Mouse (Mus musculus): ENCODE measurements at regions not wholly inside any gene's neighbourhood (a gene's known extent, or its start where the extent isn't known, plus 50 kb on each side); places are given as distances from the start of the nearest gene placed in this dataset.

- H3K36me3 ChIP-seq: no peaks in the 10 kb centered on the region
- no peak overlapping the region for H3K4me3 ChIP-seq
- peak; percentile 20; the same call in 1 of the 2 replicates for ATAC-seq (ENCODE audit: low read depth)
- peaks cover 11% of the 10 kb centered on the region for H3K27me3 ChIP-seq
- H3K9me3 ChIP-seq: no peaks in the 10 kb centered on the region
- H3K9ac ChIP-seq: no peak overlapping the region
- 23% methylated on average over 10 of the region's 10 CpGs for WGBS
- no peak overlapping the region for H3K4me2 ChIP-seq
- H3K4me1 ChIP-seq (replicated peaks): peaks cover 42% of the 10 kb centered on the region
- H3K27ac ChIP-seq (replicated peaks): peak overlapping the region; percentile 88
These were observed 366.8 kb upstream of the Mki67 start for GRCm38 (mm10) chr7:136083005-136083404.

DNA sequence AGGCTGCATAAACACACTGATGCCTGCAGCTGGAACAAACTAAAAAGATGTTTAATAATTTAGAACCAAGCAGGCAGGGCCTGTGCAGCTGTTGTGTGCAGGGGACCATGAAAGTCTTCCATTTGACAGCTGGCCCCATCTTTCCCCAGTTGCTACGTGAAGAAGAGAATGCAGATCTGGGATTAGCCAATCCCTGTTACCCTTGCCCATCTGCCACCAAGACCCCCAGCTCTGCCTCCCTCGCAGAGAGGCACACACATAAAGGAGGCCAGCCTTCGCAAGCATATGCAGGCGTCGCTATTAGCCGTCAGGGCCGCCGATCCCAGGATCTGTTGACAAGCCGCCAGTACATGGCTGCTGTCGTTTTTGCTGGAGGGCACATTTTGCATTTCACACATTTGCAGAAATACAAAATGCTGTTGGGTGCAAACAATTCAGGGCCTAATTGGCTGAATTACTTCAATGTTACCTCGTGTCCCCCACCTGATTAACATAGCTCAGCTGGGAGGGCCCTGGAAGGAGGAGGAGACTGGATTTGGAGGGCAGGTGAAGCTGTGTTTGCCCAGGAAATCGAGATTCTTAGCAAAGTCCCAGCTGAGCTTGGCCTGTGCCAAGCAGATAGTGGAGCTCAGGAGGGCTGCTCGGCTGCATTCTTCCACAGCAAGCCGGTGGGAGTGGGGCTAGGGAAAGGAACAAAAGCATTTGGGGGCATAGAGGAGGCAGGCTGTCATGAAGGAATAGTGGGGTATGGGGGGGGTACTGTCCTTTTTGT lies 367.6 kb upstream of the Mki67 start:
- peak; percentile 92 for ATAC-seq (ENCODE audit: low read depth)
- Histone ChIP-seq H3K9me3 (no peaks in the 10 kb centered on the region), H3K4me3 (no peak overlapping the region), H3K27me3 (peaks cover 12% of the 10 kb centered on the region), H3K36me3 (no peaks in the 10 kb centered on the region), H3K27ac (replicated peaks) (peak overlapping the region; percentile 88), H3K9ac (peak overlapping the region; percentile 48; the same call in 1 of the 2 replicates), H3K4me1 (replicated peaks) (peaks cover 47% of the 10 kb centered on the region), H3K4me2 (no peak overlapping the region)
- 14% methylated on average over 14 of the region's 14 CpGs for WGBS

- no peak overlapping the region for H3K9ac ChIP-seq
- ATAC-seq (ENCODE audit: low read depth): no peak
- H3K27ac ChIP-seq (replicated peaks): no peak overlapping the region
- H3K4me2 ChIP-seq: no peak overlapping the region
- no peaks in the 10 kb centered on the region for H3K9me3 ChIP-seq
- no peaks in the 10 kb centered on the region for H3K36me3 ChIP-seq
- WGBS: 68% methylated on average over 6 of the region's 6 CpGs
- H3K4me3 ChIP-seq: no peak overlapping the region
- H3K27me3 ChIP-seq: peaks cover 12% of the 10 kb centered on the region
- H3K4me1 ChIP-seq (replicated peaks): peaks cover 16% of the 10 kb centered on the region
These were observed 372.6 kb upstream of the Mki67 start for GRCm38 (mm10) chr7:136088785-136089184.

GRCm38 (mm10) chr7:136094681-136095360 lies 378.7 kb upstream of the Mki67 start:
- Histone ChIP-seq H3K4me3 (no peak overlapping the region), H3K4me2 (0 out of 2 replicates have a peak overlapping the region, but pooled peaks have one; percentile 12), H3K36me3 (no peaks in the 10 kb centered on the region), H3K4me1 (replicated peaks) (peaks cover 17% of the 10 kb centered on the region), H3K27me3 (no peaks in the 10 kb centered on the region; the same call in 1 of the 2 replicates), H3K27ac (replicated peaks) (peak overlapping the region; percentile 38; the same call in 1 of the 2 replicates), H3K9ac (no peak overlapping the region), H3K9me3 (no peaks in the 10 kb centered on the region)
- WGBS: 48% methylated on average over 14 of the region's 14 CpGs
- no peak for ATAC-seq (ENCODE audit: low read depth)

- no peak overlapping the region for H3K27ac ChIP-seq (replicated peaks)
- no peaks in the 10 kb centered on the region for H3K9me3 ChIP-seq
- no peak overlapping the region for H3K9ac ChIP-seq
- no peak overlapping the region for H3K4me3 ChIP-seq
- H3K36me3 ChIP-seq: no peaks in the 10 kb centered on the region
- no peak overlapping the region for H3K4me2 ChIP-seq
- no peaks in the 10 kb centered on the region for H3K27me3 ChIP-seq
- WGBS: 89% methylated on average over 4 of the region's 4 CpGs
- no peak for ATAC-seq (ENCODE audit: low read depth)
- no peaks in the 10 kb centered on the region for H3K4me1 ChIP-seq (replicated peaks)
These were observed 387.9 kb upstream of the Mki67 start for GRCm38 (mm10) chr7:136104021-136104420.

- Histone ChIP-seq H3K4me2 (no peak overlapping the region), H3K9me3 (no peaks in the 10 kb centered on the region), H3K4me1 (replicated peaks) (no peaks in the 10 kb centered on the region), H3K27me3 (no peaks in the 10 kb centered on the region), H3K9ac (no peak overlapping the region), H3K36me3 (no peaks in the 10 kb centered on the region), H3K4me3 (no peak overlapping the region), H3K27ac (replicated peaks) (no peak overlapping the region)
- no peak for ATAC-seq (ENCODE audit: low read depth)
- WGBS: 52% methylated on average over 6 of the region's 6 CpGs
These were observed 396.0 kb upstream of the Mki67 start for GRCm38 (mm10) chr7:136112163-136112562.

DNA sequence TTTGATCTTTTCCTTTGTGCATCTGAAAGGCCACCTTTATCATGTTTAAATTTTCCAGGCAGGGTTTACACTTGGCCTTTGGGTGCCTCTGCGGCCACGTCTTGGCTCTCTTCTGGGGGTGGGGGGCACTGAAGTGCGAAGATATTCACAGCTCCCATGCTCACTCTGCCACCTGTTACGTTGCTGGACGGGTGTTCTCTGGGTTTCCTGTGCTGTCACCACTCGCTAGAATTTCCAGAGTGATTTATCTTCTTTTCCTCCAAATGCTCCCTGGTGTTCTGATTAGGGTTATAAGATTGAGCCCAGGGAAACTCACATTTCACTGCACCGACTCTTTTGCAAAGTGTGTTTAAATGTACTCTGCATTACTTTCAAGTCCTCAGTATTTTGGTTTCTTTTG lies 404.8 kb upstream of the Mki67 start:
- Histone ChIP-seq H3K9me3 (no peaks in the 10 kb centered on the region), H3K36me3 (no peaks in the 10 kb centered on the region)
- ATAC-seq (ENCODE audit: low read depth): no peak

GRCm38 (mm10) chr7:136121406-136121805 lies 405.2 kb upstream of the Mki67 start:
- no peak overlapping the region for H3K9ac ChIP-seq
- no peak overlapping the region for H3K4me2 ChIP-seq
- no peak overlapping the region for H3K27ac ChIP-seq (replicated peaks)
- H3K9me3 ChIP-seq: no peaks in the 10 kb centered on the region
- no peak for ATAC-seq (ENCODE audit: low read depth)
- no peaks in the 10 kb centered on the region for H3K4me1 ChIP-seq (replicated peaks)
- H3K4me3 ChIP-seq: no peak overlapping the region
- no peaks in the 10 kb centered on the region for H3K27me3 ChIP-seq
- 96% methylated on average over 1 of the region's 1 CpGs for WGBS
- no peaks in the 10 kb centered on the region for H3K36me3 ChIP-seq

More for the DNA sequence above, 404.8 kb upstream of the Mki67 start:
- 41% methylated on average over 7 of the region's 7 CpGs for WGBS
- no peak overlapping the region for H3K4me3 ChIP-seq
- no peaks in the 10 kb centered on the region for H3K27me3 ChIP-seq
- H3K9ac ChIP-seq: no peak overlapping the region
- H3K27ac ChIP-seq (replicated peaks): no peak overlapping the region
- no peak overlapping the region for H3K4me2 ChIP-seq
- no peaks in the 10 kb centered on the region for H3K4me1 ChIP-seq (replicated peaks)

DNA sequence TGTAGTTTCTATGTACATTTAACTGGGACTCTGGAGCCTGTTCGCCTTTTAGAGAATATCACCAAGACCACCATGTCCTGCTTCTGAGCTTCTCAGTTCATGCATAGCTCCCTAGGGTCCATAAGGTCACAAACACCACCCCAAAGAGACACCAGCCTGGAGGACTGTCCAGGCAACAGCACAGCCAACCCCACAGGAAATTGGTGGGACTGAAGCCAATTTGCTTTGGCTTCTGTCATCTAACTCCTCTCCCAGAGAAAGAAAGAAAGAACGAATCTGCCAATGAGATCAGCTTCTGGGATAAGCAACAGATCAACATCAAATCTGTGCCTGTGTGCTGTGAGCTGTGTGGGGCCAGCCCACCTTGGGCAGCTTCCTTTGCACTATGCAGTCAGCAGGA lies 408.6 kb upstream of the Mki67 start:
- Histone ChIP-seq H3K27ac (replicated peaks) (no peak overlapping the region), H3K27me3 (no peaks in the 10 kb centered on the region), H3K4me1 (replicated peaks) (0 out of 2 replicates have a peak, but pooled peaks cover 3% of the 10 kb centered on the region), H3K9me3 (no peaks in the 10 kb centered on the region), H3K4me3 (no peak overlapping the region), H3K36me3 (no peaks in the 10 kb centered on the region), H3K4me2 (no peak overlapping the region), H3K9ac (no peak overlapping the region)
- WGBS: 85% methylated on average over 2 of the region's 2 CpGs
- ATAC-seq (ENCODE audit: low read depth): no peak

DNA sequence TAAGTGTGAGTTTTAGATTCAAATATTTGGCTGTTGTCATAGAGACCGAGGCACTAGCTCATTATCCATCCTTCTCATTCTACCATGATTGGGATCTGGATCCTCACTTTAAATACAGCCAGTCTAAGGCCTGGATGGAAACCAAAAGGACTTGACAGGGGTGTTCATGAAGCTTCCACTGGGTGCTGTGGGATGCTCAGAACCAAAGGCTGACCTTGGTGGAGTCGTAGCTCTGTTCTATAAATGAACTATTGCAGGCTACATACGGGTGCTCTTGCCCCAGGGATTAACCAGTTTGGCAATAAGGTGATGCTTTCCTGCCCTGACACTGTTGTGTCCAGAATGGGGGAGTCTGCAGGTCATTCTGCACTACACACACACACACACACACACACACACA lies 410.2 kb upstream of the Mki67 start:
- 94% methylated on average over 3 of the region's 3 CpGs for WGBS
- Histone ChIP-seq H3K36me3 (no peaks in the 10 kb centered on the region), H3K9ac (no peak overlapping the region), H3K27ac (replicated peaks) (no peak overlapping the region), H3K4me3 (no peak overlapping the region), H3K4me2 (no peak overlapping the region), H3K4me1 (replicated peaks) (peaks cover 9% of the 10 kb centered on the region), H3K27me3 (no peaks in the 10 kb centered on the region), H3K9me3 (no peaks in the 10 kb centered on the region)
- ATAC-seq (ENCODE audit: low read depth): no peak

GRCm38 (mm10) chr7:136127576-136127975 lies 411.4 kb upstream of the Mki67 start:
- no peak for ATAC-seq (ENCODE audit: low read depth)
- Histone ChIP-seq H3K9me3 (no peaks in the 10 kb centered on the region), H3K36me3 (no peaks in the 10 kb centered on the region), H3K27ac (replicated peaks) (no peak overlapping the region), H3K4me1 (replicated peaks) (peaks cover 9% of the 10 kb centered on the region), H3K9ac (no peak overlapping the region), H3K4me2 (no peak overlapping the region), H3K4me3 (no peak overlapping the region), H3K27me3 (no peaks in the 10 kb centered on the region)
- WGBS: 69% methylated on average over 2 of the region's 2 CpGs

DNA sequence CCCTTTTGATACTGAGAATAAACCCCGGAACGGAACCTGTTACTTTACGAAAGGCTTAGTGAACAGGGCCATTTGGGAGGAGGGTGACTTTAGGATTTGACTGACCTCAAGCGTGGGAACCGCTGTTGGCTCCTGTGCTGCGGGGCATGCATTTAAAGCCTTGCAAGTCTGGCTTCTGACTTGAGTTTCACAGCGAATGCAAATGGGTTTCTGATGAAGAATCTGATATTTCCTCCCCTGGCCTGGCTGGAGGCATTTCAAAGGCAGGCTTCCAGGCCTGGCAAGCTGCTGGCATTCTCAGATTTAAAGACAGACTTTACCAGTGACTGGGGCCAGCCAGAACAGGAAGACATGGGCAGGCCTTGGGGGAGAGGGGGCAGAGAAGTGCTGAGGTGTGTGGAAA lies 413.6 kb upstream of the Mki67 start:
- H3K4me1 ChIP-seq (replicated peaks): peaks cover 12% of the 10 kb centered on the region
- no peaks in the 10 kb centered on the region for H3K9me3 ChIP-seq
- no peak overlapping the region for H3K9ac ChIP-seq
- no peak overlapping the region for H3K4me2 ChIP-seq
- no peaks in the 10 kb centered on the region for H3K27me3 ChIP-seq
- no peak overlapping the region for H3K27ac ChIP-seq (replicated peaks)
- WGBS: 57% methylated on average over 7 of the region's 7 CpGs
- no peaks in the 10 kb centered on the region for H3K36me3 ChIP-seq
- H3K4me3 ChIP-seq: no peak overlapping the region
- no peak for ATAC-seq (ENCODE audit: low read depth)
